Mouse (Mus musculus): ENCODE measurements around the gene Uxs1.
A peak's percentile ranks its signal among the peaks of the same experiment; 100 is the strongest.

The Uxs1 gene

GRCm38 (mm10) chr1:43827763-43828194, at the start of gene Uxs1:
Uxs1 (minus strand) TSS chr1:43827800.
- peak; percentile 99 for DNase-seq (ENCODE audit: low read depth, low spot score)

GRCm38 (mm10) chr1:43877233-43877632, 49.6 kb upstream of the Uxs1 start:
- DNase-seq (ENCODE audit: low read depth, low spot score) = peak; percentile 94

GRCm38 (mm10) chr1:43871116-43871515, 43.5 kb upstream of the Uxs1 start:
- DNase-seq (ENCODE audit: low read depth, low spot score) = peak; percentile 69

- DNase-seq (ENCODE audit: low read depth, low spot score) = peak; percentile 22
These were observed 40.9 kb upstream of the Uxs1 start for GRCm38 (mm10) chr1:43868510-43868909.

GRCm38 (mm10) chr1:43864758-43865157, 37.2 kb upstream of the Uxs1 start:
- no peak for DNase-seq (ENCODE audit: low read depth, low spot score)

GRCm38 (mm10) chr1:43862614-43863013, 35.0 kb upstream of the Uxs1 start:
- peak; percentile 46 for DNase-seq (ENCODE audit: low read depth, low spot score)

- no peak for DNase-seq (ENCODE audit: low read depth, low spot score)
These were observed 31.4 kb upstream of the Uxs1 start for GRCm38 (mm10) chr1:43858988-43859387.

GRCm38 (mm10) chr1:43857656-43858055, 30.1 kb upstream of the Uxs1 start:
- no peak for DNase-seq (ENCODE audit: low read depth, low spot score)

- no peak for DNase-seq (ENCODE audit: low read depth, low spot score)
These were observed 28.0 kb upstream of the Uxs1 start for GRCm38 (mm10) chr1:43855591-43855990.

- peak; percentile 71 for DNase-seq (ENCODE audit: low read depth, low spot score)
These were observed 15.8 kb upstream of the Uxs1 start for GRCm38 (mm10) chr1:43843398-43843797.

GRCm38 (mm10) chr1:43837236-43837635, 9.6 kb upstream of the Uxs1 start:
- no peak for DNase-seq (ENCODE audit: low read depth, low spot score)

GRCm38 (mm10) chr1:43830096-43830495, 2.5 kb upstream of the Uxs1 start:
- DNase-seq (ENCODE audit: low read depth, low spot score) = no peak

GRCm38 (mm10) chr1:43827002-43827762, 418 bp downstream of the Uxs1 start:
- DNase-seq (ENCODE audit: low read depth, low spot score) = peak; percentile 64

GRCm38 (mm10) chr1:43826628-43827001, 985 bp downstream of the Uxs1 start:
- DNase-seq (ENCODE audit: low read depth, low spot score) = peak; percentile 32

GRCm38 (mm10) chr1:43823406-43823805, 4.2 kb downstream of the Uxs1 start:
- no peak for DNase-seq (ENCODE audit: low read depth, low spot score)

GRCm38 (mm10) chr1:43822586-43822985, 5.0 kb downstream of the Uxs1 start:
- DNase-seq (ENCODE audit: low read depth, low spot score) = no peak

- DNase-seq (ENCODE audit: low read depth, low spot score) = no peak
These were observed 5.8 kb downstream of the Uxs1 start for GRCm38 (mm10) chr1:43821804-43822203.

- DNase-seq (ENCODE audit: low read depth, low spot score) = no peak
These were observed 7.0 kb downstream of the Uxs1 start for GRCm38 (mm10) chr1:43820571-43820970.

- DNase-seq (ENCODE audit: low read depth, low spot score) = peak; percentile 74
These were observed 8.5 kb downstream of the Uxs1 start for GRCm38 (mm10) chr1:43819091-43819490.

GRCm38 (mm10) chr1:43818356-43818755, 9.2 kb downstream of the Uxs1 start:
- peak; percentile 61 for DNase-seq (ENCODE audit: low read depth, low spot score)

GRCm38 (mm10) chr1:43811764-43812163, 15.8 kb downstream of the Uxs1 start:
- no peak for DNase-seq (ENCODE audit: low read depth, low spot score)

GRCm38 (mm10) chr1:43811055-43811454, 16.5 kb downstream of the Uxs1 start:
- DNase-seq (ENCODE audit: low read depth, low spot score) = no peak

- DNase-seq (ENCODE audit: low read depth, low spot score) = no peak
These were observed 18.2 kb downstream of the Uxs1 start for GRCm38 (mm10) chr1:43809351-43809750.

Data from brain, adult 2 months (tissue).